Mouse (Mus musculus) layer of hippocampus, postnatal 14 days (tissue): ENCODE measurements around the gene Sh3gl2. TPM values are rescaled to one million over a fixed set of nuclear protein-coding genes. Genes with fewer than 3 reads are reported as not detected.

Experiments used
- DNase-seq, 2 experiments: peaks; one replicate each; pipeline ENCODE4 v3.0.0; 2021 to 2022; ENCODE audit warnings: low spot score in 2 of 2, mixed read lengths in 1 of 2
- total RNA-seq, 2 experiments: library from RNA; stranded (reverse); gene quantifications; 2 replicates each; pipeline ENCODE4 v1.2.3; 2021

The Sh3gl2 gene
- total RNA-seq, 2 experiments from 2014 or later, result 304 to 310 TPM

GRCm38 (mm10) chr4:85300610-85301405, 95.9 kb downstream of the Sh3gl2 start:
- DNase-seq, result peak in 1 of 2 experiments; percentile 44

GRCm38 (mm10) chr4:85305912-85306573, 101.1 kb downstream of the Sh3gl2 start:
- peak in 1 of 2 experiments; percentile 41 for DNase-seq

GRCm38 (mm10) chr4:85319092-85319491, 114.2 kb downstream of the Sh3gl2 start:
- no peak for DNase-seq

DNA sequence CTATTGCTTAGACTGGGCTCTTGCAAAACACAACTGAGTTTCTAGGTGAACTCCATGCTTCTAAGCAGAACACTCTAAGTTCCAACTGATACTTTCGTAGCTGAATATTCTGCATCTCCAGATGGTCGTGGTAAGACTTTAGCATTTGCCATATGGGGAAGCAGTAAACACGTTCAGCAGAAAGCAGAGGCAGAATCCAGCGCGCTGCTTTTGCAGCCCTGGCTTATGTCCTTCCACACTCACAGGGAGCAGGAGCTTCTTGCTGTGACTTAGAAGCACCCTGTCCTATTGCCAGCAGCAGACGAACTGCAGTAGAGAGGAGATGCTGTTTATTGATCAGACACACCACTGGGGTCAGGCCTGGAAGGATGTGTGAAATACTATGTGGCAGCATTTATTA, 120.5 kb downstream of the Sh3gl2 start:
- DNase-seq, result peak in 1 of 2 experiments; percentile 53

DNA sequence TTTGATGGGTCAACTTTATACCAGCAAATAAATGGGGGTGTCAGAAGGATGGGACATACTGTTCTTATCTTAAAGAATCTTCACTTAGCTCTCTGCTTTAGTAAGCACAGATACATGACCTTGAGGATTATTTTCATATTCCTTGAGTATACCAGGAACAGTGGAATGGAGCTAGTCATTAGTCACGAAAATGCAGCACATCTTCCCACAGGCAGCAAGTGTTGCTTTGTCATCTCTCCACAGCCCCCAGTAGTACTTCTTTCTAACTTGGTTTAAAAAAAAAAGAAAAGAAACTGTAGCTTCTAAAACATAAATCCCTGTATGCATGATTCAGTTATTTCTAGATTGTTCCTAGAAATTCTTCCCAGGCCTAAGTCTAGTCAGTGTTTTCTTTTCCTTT, 121.1 kb downstream of the Sh3gl2 start:
- DNase-seq, result no peak

DNA sequence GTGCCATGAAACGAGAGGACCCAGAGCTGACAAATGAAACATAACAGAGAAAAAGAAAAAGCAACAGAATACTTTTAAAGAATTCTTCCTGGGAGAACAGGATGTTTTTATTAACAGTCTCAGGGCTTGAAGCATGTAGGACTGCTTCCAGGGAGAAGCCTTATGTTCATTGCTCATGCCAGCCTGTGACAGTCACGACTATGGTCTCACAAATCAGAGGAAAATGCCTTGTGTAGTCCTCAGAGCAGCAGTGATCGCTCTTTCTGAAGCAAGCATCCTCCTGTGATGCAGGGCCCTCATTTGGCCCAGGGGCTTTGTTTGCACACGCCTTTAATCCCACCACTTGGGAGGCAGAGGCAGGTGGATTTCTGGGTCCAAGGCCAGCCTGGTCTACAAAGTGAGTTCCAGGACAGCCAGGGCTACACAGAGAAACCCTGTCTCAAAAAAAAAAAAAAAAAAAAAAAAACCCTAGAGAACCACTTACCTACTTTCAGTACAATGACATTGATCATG, 129.8 kb downstream of the Sh3gl2 start:
- DNase-seq, result peak; percentile 27 to 62

- no peak for DNase-seq
Observed at GRCm38 (mm10) chr4:85336356-85336755, 131.4 kb downstream of the Sh3gl2 start.

GRCm38 (mm10) chr4:85339126-85339525, 134.2 kb downstream of the Sh3gl2 start:
- DNase-seq, result no peak

DNA sequence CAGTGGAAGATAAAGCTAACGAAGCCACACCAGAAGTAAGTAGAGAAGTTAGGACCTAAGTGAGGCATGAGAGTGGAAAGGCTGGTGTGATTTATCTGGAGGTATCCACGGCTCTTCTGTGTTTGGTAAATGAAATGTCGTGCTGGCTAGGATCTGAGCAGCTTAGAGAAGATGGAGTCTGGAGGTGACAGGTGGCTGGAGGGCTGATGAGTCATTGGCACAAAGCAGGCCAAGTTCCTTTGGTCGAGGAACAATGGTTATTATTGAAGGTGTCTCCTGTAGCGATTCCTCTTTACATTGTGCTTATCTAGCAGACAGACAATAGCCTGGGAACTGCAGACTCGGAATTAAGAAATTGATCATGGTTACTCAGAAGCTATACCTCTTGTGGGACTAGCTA, 135.8 kb downstream of the Sh3gl2 start:
- DNase-seq, result no peak

DNA sequence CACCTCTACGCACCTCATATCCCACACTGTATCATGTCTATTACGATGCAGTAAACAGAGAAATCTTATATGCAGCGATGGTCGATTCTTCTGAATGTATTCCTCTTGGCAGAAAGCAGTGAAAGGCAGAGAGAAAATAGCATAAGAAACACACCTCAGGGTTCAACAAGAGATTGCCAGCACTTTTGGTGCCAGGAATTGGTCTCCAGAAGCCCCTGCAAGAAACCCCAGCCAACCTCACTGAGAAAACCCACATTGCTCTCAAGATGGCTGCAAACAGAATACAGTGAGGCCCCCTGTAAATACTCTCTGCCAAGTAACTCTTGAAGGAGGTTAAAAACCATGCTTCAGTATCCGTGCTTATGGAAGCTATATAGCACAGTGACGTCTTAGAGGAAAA, 141.0 kb downstream of the Sh3gl2 start:
- DNase-seq, result no peak

DNA sequence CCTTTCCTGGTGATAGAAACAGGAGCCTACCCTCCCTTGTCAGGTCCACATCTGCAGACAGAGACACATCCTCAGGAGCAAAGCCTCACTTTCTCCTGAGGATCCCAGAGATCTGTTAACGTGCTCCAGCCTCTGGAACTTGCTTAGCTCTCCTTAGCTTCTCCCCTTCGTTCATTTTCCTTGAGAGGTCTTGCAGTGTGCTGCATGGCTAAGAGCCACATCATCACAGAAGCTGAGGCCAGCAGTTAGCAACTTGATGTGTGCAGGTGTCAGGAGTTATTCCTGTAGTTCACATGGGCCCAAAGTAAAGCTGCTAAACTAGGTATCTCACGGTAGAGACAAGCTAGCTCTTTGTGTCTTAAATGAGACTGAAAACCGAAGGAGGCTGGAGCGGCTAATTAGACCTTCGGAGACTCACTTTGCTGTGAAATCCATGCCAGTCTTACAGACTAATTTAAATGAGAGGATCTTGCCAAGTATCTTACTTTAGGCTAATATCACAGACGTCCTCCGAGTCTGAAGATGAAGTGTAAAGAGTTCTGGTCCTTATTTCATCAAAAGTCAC, 143.2 kb downstream of the Sh3gl2 start:
- no peak for DNase-seq

GRCm38 (mm10) chr4:85362661-85363060, 157.7 kb downstream of the Sh3gl2 start:
- DNase-seq, result no peak

- no peak for DNase-seq
Observed at GRCm38 (mm10) chr4:85363205-85363604, 158.3 kb downstream of the Sh3gl2 start.

- DNase-seq, result no peak
Observed at GRCm38 (mm10) chr4:85371036-85371435, 166.1 kb downstream of the Sh3gl2 start.

DNA sequence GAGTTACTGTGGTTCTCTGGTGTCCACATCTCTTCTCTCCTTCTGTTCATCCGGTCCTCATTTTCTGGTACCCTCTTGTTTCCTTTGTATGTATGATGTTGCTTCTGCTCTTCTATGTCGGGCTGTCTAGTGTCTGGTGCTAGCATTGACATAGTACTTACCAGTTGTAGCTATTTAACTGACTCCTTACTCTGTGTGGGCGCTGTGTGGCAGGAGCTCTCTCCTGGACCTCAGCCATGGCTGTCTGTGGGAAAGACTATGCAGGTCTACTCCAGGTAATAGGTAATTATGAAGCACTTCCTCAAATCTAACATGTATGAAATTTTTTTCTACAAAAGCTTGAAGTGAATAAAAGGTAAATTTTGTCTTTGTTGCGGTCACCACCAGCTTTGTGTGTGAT, 169.9 kb downstream of the Sh3gl2 start:
- no peak for DNase-seq

DNA sequence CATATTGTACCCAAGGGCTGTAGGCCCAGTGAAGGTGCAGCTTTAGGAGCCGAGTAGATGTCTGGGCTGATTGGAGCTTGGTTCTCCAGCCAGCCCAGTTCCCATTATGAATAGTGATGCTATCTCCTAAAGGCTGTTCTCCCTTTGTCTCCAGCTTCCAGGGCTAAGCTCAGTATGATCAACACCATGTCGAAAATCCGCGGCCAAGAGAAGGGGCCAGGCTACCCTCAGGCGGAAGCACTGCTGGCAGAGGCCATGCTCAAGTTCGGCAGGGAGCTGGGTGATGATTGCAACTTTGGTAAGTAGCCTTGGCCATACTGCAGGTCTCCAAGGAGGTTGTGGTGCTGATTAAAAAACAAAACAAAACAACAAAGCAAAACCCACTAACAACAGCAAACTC, 171.3 kb downstream of the Sh3gl2 start:
- peak in 1 of 2 experiments; percentile 30 for DNase-seq

DNA sequence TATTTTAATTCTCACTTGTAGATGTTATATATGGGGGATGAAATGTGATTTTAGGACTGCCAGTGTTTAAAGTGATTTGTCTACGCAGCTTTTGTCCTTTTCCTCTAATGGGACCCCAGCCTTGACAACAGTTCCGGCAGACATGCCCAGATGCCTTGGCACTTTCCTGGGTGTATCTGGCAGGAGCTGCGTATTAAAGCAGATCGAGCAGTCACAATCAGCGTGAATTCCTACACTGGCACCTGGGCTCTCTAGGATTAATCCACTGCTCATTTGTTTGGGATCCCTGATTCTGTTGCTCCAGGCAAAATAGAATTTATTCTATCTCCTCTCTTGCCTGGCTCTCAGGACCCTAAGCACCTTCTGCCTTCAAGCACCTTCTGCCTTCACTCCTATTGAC, 171.7 kb downstream of the Sh3gl2 start:
- DNase-seq, result peak in 1 of 2 experiments; percentile 65

DNA sequence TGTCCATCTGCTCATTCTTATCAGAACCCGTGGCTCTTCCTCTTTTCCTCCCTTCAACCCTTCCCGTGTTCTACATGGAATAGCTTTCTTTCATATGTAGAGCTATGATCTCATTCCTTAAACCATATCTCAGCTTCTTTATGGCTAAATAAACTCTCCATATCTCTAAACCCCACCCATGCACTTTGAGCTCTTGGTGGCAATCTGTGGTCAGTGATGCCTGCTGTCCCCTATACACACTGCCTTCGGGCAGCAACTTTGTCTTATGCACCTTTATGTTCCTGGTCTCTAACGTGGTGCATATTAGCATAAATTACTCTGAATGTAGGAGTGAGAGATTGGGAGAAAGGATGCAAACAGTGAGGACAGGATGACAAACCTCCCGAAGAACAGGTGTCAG, 180.3 kb downstream of the Sh3gl2 start:
- DNase-seq, result no peak

DNA sequence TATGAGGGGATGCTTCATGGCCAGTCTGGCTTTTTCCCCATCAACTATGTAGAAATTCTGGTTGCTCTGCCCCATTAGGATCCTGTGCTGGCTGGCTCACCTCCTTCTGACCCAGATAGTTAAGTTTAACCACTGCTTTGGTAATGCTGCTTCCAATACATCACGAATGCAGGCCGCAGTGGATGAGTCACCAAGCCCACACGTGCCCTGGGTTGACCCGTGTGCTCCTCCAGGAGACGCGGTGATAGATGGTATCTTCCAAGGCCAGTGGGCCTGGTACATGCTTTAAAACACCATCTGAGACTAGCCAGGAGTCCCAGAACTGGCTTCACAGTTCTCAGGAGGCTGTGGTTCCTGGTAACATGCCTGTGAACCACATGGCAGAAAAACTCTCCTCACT, 182.8 kb downstream of the Sh3gl2 start:
- no peak for DNase-seq

- DNase-seq, result peak in 1 of 2 experiments; percentile 41
Observed at GRCm38 (mm10) chr4:85391795-85392194, 186.9 kb downstream of the Sh3gl2 start.

DNA sequence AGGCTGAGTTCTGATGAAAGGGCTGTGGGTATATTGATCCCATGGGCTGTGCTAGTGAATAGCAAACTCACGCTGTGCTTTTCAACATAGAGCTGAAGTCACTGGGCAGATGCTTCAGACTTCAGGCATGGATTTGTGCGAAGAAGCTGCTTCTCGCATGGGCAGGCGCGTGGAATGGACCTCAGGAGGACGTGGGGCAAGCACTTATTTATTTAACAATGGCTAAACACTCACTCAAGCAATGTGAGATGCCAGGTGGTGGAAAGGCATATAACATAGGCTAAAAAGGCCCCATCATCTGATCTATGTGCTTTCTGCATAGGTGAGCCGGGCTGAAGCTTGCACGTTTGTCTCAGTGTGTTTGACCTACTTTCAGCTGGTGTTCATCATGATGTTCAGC, 193.8 kb downstream of the Sh3gl2 start:
- no peak for DNase-seq

GRCm38 (mm10) chr4:85402823-85403222, 197.9 kb downstream of the Sh3gl2 start:
- peak; percentile 45 to 68 for DNase-seq
